Mouse (Mus musculus): ENCODE measurements at regions not wholly inside any gene's neighbourhood (a gene's known extent, or its start where the extent isn't known, plus 50 kb on each side); places are given as distances from the start of the nearest gene placed in this dataset.
"Not testable (repeated sequence)": the region's sequence is repeated elsewhere in the genome, so short reads cannot be mapped to it uniquely, and the experiment has no call there.

GRCm38 (mm10) chr14:54121973-54122372 is 131.9 kb downstream of the Dad1 start:
- Histone ChIP-seq H3K27me3 (ENCODE audit: control insufficient read depth, insufficient read depth, low read length) (no peaks in the 10 kb centered on the region), H3K4me1 (ENCODE audit: control insufficient read depth, insufficient read depth, low read length) (no peaks in the 10 kb centered on the region), H3K4me3 (ENCODE audit: low read depth, low read length) (no peak overlapping the region), H3K9me3 (replicated peaks; ENCODE audit: control insufficient read depth, low read length) (no peaks in the 10 kb centered on the region), H3K9ac (replicated peaks; ENCODE audit: low read length) (no peak overlapping the region), H3K27ac (replicated peaks; ENCODE audit: low read depth, low read length) (no peak overlapping the region), H3K4me2 (ENCODE audit: low read depth, low read length) (no peak overlapping the region), H3K36me3 (replicated peaks; ENCODE audit: control insufficient read depth, insufficient read depth, low read depth, low read length) (no peaks in the 10 kb centered on the region)
- DNase-seq (ENCODE audit: low spot score) (no peak), ATAC-seq (replicated peaks; ENCODE audit: insufficient number of reproducible peaks, low FRiP score, low TSS enrichment, low read depth) (no peak)
- WGBS = 76% methylated on average over 7 of the region's 7 CpGs

- Histone ChIP-seq H3K27me3 (ENCODE audit: control insufficient read depth, insufficient read depth, low read length) (no peaks in the 10 kb centered on the region), H3K4me3 (ENCODE audit: low read depth, low read length) (no peak overlapping the region), H3K9me3 (replicated peaks; ENCODE audit: control insufficient read depth, low read length) (no peaks in the 10 kb centered on the region), H3K9ac (replicated peaks; ENCODE audit: low read length) (no peak overlapping the region), H3K36me3 (replicated peaks; ENCODE audit: control insufficient read depth, insufficient read depth, low read depth, low read length) (no peaks in the 10 kb centered on the region), H3K4me2 (ENCODE audit: low read depth, low read length) (no peak overlapping the region), H3K4me1 (ENCODE audit: control insufficient read depth, insufficient read depth, low read length) (no peaks in the 10 kb centered on the region), H3K27ac (replicated peaks; ENCODE audit: low read depth, low read length) (no peak overlapping the region)
- 73% methylated on average over 4 of the region's 4 CpGs for WGBS
- DNase-seq (ENCODE audit: low spot score) = no peak
- ATAC-seq (replicated peaks; ENCODE audit: insufficient number of reproducible peaks, low FRiP score, low TSS enrichment, low read depth) = no peak
Observed at GRCm38 (mm10) chr14:54121340-54121739, 132.6 kb downstream of the Dad1 start.

- no peak overlapping the region for H3K9ac ChIP-seq (replicated peaks; ENCODE audit: low read length)
- H3K4me1 ChIP-seq (ENCODE audit: control insufficient read depth, insufficient read depth, low read length) = no peaks in the 10 kb centered on the region
- 85% methylated on average over 5 of the region's 5 CpGs for WGBS
- no peak overlapping the region for H3K4me3 ChIP-seq (ENCODE audit: low read depth, low read length)
- no peak overlapping the region for H3K27ac ChIP-seq (replicated peaks; ENCODE audit: low read depth, low read length)
- DNase-seq (ENCODE audit: low spot score) = no peak
- H3K9me3 ChIP-seq (replicated peaks; ENCODE audit: control insufficient read depth, low read length) = no peaks in the 10 kb centered on the region
- H3K36me3 ChIP-seq (replicated peaks; ENCODE audit: control insufficient read depth, insufficient read depth, low read depth, low read length) = no peaks in the 10 kb centered on the region
- ATAC-seq (replicated peaks; ENCODE audit: insufficient number of reproducible peaks, low FRiP score, low TSS enrichment, low read depth) = no peak
- H3K4me2 ChIP-seq (ENCODE audit: low read depth, low read length) = no peak overlapping the region
- H3K27me3 ChIP-seq (ENCODE audit: control insufficient read depth, insufficient read depth, low read length) = no peaks in the 10 kb centered on the region
Observed at GRCm38 (mm10) chr14:54120194-54120593, 133.7 kb downstream of the Dad1 start.

GRCm38 (mm10) chr14:54117607-54118006 is 136.3 kb downstream of the Dad1 start:
- not testable (repeated sequence) for H3K27me3 ChIP-seq (ENCODE audit: control insufficient read depth, insufficient read depth, low read length); H3K9me3 ChIP-seq (replicated peaks; ENCODE audit: control insufficient read depth, low read length); H3K9ac ChIP-seq (replicated peaks; ENCODE audit: low read length); ATAC-seq (replicated peaks; ENCODE audit: insufficient number of reproducible peaks, low FRiP score, low TSS enrichment, low read depth); DNase-seq (ENCODE audit: low spot score); H3K4me1 ChIP-seq (ENCODE audit: control insufficient read depth, insufficient read depth, low read length); H3K36me3 ChIP-seq (replicated peaks; ENCODE audit: control insufficient read depth, insufficient read depth, low read depth, low read length); H3K4me2 ChIP-seq (ENCODE audit: low read depth, low read length); H3K4me3 ChIP-seq (ENCODE audit: low read depth, low read length); H3K27ac ChIP-seq (replicated peaks; ENCODE audit: low read depth, low read length)
- WGBS = 97% methylated on average over 8 of the region's 8 CpGs

- H3K4me3 ChIP-seq (ENCODE audit: low read depth, low read length) = no peak overlapping the region
- 84% methylated on average over 2 of the region's 2 CpGs for WGBS
- no peak overlapping the region for H3K4me2 ChIP-seq (ENCODE audit: low read depth, low read length)
- ATAC-seq (replicated peaks; ENCODE audit: insufficient number of reproducible peaks, low FRiP score, low TSS enrichment, low read depth) (no peak), DNase-seq (ENCODE audit: low spot score) (no peak)
- no peaks in the 10 kb centered on the region for H3K9me3 ChIP-seq (replicated peaks; ENCODE audit: control insufficient read depth, low read length)
- H3K36me3 ChIP-seq (replicated peaks; ENCODE audit: control insufficient read depth, insufficient read depth, low read depth, low read length) = no peaks in the 10 kb centered on the region
- no peaks in the 10 kb centered on the region for H3K4me1 ChIP-seq (ENCODE audit: control insufficient read depth, insufficient read depth, low read length)
- H3K27ac ChIP-seq (replicated peaks; ENCODE audit: low read depth, low read length) = no peak overlapping the region
- H3K27me3 ChIP-seq (ENCODE audit: control insufficient read depth, insufficient read depth, low read length) = no peaks in the 10 kb centered on the region
- H3K9ac ChIP-seq (replicated peaks; ENCODE audit: low read length) = no peak overlapping the region
Observed at GRCm38 (mm10) chr14:54113216-54113615, 140.7 kb downstream of the Dad1 start.

GRCm38 (mm10) chr14:54110971-54111370 is 142.9 kb downstream of the Dad1 start:
- DNase-seq (ENCODE audit: low spot score) (no peak), ATAC-seq (replicated peaks; ENCODE audit: insufficient number of reproducible peaks, low FRiP score, low TSS enrichment, low read depth) (no peak)
- H3K9me3 ChIP-seq (replicated peaks; ENCODE audit: control insufficient read depth, low read length) = no peaks in the 10 kb centered on the region
- no peak overlapping the region for H3K9ac ChIP-seq (replicated peaks; ENCODE audit: low read length)
- 83% methylated on average over 3 of the region's 3 CpGs for WGBS
- no peak overlapping the region for H3K4me3 ChIP-seq (ENCODE audit: low read depth, low read length)
- no peak overlapping the region for H3K4me2 ChIP-seq (ENCODE audit: low read depth, low read length)
- no peaks in the 10 kb centered on the region for H3K4me1 ChIP-seq (ENCODE audit: control insufficient read depth, insufficient read depth, low read length)
- H3K36me3 ChIP-seq (replicated peaks; ENCODE audit: control insufficient read depth, insufficient read depth, low read depth, low read length) = no peaks in the 10 kb centered on the region
- H3K27ac ChIP-seq (replicated peaks; ENCODE audit: low read depth, low read length) = no peak overlapping the region
- no peaks in the 10 kb centered on the region for H3K27me3 ChIP-seq (ENCODE audit: control insufficient read depth, insufficient read depth, low read length)

GRCm38 (mm10) chr14:54109129-54109528 is 144.8 kb downstream of the Dad1 start:
- Histone ChIP-seq H3K4me2 (ENCODE audit: low read depth, low read length) (no peak overlapping the region), H3K9ac (replicated peaks; ENCODE audit: low read length) (no peak overlapping the region), H3K27me3 (ENCODE audit: control insufficient read depth, insufficient read depth, low read length) (no peaks in the 10 kb centered on the region), H3K36me3 (replicated peaks; ENCODE audit: control insufficient read depth, insufficient read depth, low read depth, low read length) (no peaks in the 10 kb centered on the region), H3K9me3 (replicated peaks; ENCODE audit: control insufficient read depth, low read length) (no peaks in the 10 kb centered on the region), H3K27ac (replicated peaks; ENCODE audit: low read depth, low read length) (no peak overlapping the region), H3K4me3 (ENCODE audit: low read depth, low read length) (no peak overlapping the region), H3K4me1 (ENCODE audit: control insufficient read depth, insufficient read depth, low read length) (no peaks in the 10 kb centered on the region)
- 90% methylated on average over 1 of the region's 1 CpGs for WGBS
- ATAC-seq (replicated peaks; ENCODE audit: insufficient number of reproducible peaks, low FRiP score, low TSS enrichment, low read depth) (no peak), DNase-seq (ENCODE audit: low spot score) (no peak)

- Histone ChIP-seq H3K4me3 (ENCODE audit: low read depth, low read length) (no peak overlapping the region), H3K4me2 (ENCODE audit: low read depth, low read length) (no peak overlapping the region), H3K9me3 (replicated peaks; ENCODE audit: control insufficient read depth, low read length) (no peaks in the 10 kb centered on the region), H3K9ac (replicated peaks; ENCODE audit: low read length) (no peak overlapping the region), H3K4me1 (ENCODE audit: control insufficient read depth, insufficient read depth, low read length) (no peaks in the 10 kb centered on the region), H3K36me3 (replicated peaks; ENCODE audit: control insufficient read depth, insufficient read depth, low read depth, low read length) (no peaks in the 10 kb centered on the region), H3K27me3 (ENCODE audit: control insufficient read depth, insufficient read depth, low read length) (no peaks in the 10 kb centered on the region), H3K27ac (replicated peaks; ENCODE audit: low read depth, low read length) (no peak overlapping the region)
- ATAC-seq (replicated peaks; ENCODE audit: insufficient number of reproducible peaks, low FRiP score, low TSS enrichment, low read depth) (no peak), DNase-seq (ENCODE audit: low spot score) (no peak)
- 39% methylated on average over 9 of the region's 9 CpGs for WGBS
Observed at GRCm38 (mm10) chr14:54108311-54109074, 145.4 kb downstream of the Dad1 start.

Data from embryonic facial prominence, embryonic 11.5 days (tissue).